Mouse (Mus musculus): ENCODE measurements around the gene Cdk2.

The Cdk2 gene

GRCm38 (mm10) chr10:128703895-128704294, 936 bp downstream of the Cdk2 start, which contains the start of gene Pmel:
Pmel (plus strand) TSS chr10:128704195.
- DNase-seq (ENCODE audit: low read depth), result no peak

- no peak for DNase-seq (ENCODE audit: low read depth)
Observed at GRCm38 (mm10) chr10:128702328-128703007, 2.4 kb downstream of the Cdk2 start.

DNA sequence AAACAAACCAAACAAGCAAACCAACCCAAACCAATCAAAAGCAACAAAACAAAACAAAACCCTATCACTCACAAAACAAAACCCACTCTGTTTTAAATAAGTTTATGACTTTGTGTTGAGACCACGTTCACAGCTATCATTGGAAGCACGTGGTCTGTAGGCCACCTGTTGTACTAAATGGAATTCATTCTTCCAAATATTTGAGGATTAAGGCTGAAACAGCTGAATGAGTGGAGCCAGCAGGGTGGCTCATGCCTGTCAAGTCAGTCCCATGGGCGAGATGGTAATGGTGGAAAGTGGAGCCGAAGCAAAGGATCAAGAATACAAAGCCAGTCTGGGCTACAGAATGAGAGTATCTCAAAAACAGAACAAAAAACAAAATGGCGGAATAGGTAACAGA, 4.1 kb downstream of the Cdk2 start:
- no peak for DNase-seq (ENCODE audit: low read depth)

DNA sequence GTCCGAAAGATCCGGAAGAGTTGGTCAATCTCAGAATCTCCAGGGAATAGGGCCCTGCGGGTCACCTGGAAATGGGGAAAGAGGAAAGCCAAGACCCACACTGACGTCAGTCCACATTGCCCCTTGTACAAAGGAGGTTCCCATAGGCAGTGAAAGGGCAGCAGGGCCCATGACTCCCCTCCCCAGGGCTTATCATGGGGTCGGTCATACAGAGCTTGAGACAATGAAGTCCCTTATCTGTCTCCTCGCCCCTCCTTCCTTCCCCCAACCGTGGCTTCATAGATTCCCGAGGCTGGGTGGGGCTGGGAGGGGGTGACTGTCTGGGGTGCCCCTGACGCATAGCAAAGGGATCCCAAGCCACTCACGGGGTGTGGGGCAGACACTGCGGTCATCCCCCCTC, 5.2 kb downstream of the Cdk2 start:
- no peak for DNase-seq (ENCODE audit: low read depth)

DNA sequence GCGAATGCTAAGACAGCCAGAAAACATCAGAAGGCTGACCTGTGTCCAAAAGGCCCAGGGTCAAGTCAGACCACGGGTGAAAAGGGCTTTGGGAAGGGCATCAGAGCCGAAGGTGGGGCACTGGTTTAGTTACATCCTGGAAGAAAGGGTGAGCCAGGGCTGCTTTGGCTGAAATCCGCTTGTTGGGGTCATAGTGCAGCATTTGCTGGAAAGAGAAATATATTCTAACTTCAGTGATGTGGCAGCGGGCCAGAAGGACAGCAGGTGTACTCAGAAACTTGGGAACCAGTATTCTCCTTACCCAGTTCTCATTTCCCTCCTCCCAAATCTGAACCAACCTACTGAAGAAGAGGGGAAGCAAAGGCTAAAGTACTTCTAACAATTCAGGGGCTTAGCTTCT, 5.8 kb downstream of the Cdk2 start:
- no peak for DNase-seq (ENCODE audit: low read depth)

- DNase-seq (ENCODE audit: low read depth), result no peak
Observed at GRCm38 (mm10) chr10:128697072-128697725, 7.6 kb downstream of the Cdk2 start.

GRCm38 (mm10) chr10:128695992-128696807, 8.6 kb downstream of the Cdk2 start, which contains the start of gene Rab5b:
Rab5b (minus strand) TSS chr10:128696264.
- DNase-seq (ENCODE audit: low read depth), result peak; percentile 97

DNA sequence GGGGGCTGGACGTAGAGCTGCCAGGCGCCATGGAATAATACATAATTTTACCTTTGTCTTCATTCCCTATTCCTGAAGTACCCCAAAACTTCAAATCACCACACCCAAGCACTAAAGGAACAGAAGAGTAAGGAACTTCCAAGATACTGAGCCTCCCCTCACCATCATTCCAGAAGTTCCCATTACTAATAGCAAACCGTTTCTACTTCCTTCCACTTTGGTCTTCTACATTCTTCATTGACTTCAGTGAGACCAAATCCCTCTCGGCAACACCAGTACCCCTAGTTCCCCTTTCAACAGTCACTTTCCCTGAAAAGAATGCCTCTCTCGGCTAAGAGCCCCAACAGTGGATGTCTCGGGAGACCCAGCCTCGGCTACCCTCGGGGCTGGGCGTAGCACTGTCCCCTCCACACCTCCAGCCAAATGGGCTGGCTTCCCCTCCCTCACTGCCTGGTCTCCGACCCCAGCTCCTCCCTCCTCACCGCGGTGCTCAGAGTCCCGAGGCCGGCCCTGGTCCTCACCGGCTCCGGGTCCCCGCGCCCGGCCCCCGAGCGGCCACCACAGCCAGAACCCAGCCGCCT, 9.3 kb downstream of the Cdk2 start:
- DNase-seq (ENCODE audit: low read depth), result no peak

DNA sequence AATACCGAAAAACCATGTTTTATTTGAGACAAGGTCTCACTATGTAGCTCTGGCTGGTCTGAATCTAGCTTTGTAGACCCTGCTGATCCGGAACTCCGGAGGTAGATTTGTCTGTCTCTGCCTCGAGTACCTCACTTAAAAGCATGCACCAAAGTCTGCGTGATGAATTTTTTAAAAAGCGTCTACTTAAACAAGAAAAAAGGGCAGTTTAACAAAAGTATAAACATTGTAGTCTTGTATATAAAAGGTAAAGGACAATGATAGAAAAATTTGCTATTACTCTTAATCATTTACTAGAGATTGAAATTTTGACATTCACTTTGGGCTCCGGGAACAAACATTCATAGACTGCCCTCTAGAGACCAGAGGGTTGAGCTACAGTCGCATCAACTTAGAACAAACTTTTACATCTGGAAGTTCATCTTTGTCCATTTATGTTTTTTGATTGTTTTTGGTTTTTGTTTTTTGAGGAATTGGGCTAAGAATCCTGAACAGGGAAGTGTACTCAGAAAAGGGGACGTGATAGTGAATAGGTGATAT, 30.3 kb downstream of the Cdk2 start:
- peak; percentile 54 for DNase-seq (ENCODE audit: low read depth)

GRCm38 (mm10) chr10:128673763-128674468, 30.9 kb downstream of the Cdk2 start, which contains the start of gene Suox:
Suox (minus strand) TSS chr10:128674073.
- DNase-seq (ENCODE audit: low read depth), result peak; percentile 68

DNA sequence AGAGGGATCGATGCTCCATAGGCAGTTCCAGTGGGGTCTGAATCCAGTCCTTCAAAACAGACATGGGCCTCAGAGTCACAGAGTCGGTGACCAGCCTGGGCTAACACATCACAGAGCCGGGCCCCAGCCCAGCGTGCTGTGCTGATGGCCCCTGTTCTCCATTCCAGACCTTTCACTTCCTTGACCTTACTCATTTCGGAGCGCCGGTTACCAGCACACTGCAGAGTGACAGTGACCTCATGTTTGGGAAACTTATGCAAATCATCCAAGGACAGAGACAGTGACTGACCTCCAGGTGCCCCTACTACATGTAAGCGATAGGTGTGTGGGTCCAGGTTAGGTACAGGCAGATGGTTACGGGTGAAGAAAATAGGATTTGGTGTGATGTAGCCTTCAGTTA, 33.7 kb downstream of the Cdk2 start:
- no peak for DNase-seq (ENCODE audit: low read depth)

DNA sequence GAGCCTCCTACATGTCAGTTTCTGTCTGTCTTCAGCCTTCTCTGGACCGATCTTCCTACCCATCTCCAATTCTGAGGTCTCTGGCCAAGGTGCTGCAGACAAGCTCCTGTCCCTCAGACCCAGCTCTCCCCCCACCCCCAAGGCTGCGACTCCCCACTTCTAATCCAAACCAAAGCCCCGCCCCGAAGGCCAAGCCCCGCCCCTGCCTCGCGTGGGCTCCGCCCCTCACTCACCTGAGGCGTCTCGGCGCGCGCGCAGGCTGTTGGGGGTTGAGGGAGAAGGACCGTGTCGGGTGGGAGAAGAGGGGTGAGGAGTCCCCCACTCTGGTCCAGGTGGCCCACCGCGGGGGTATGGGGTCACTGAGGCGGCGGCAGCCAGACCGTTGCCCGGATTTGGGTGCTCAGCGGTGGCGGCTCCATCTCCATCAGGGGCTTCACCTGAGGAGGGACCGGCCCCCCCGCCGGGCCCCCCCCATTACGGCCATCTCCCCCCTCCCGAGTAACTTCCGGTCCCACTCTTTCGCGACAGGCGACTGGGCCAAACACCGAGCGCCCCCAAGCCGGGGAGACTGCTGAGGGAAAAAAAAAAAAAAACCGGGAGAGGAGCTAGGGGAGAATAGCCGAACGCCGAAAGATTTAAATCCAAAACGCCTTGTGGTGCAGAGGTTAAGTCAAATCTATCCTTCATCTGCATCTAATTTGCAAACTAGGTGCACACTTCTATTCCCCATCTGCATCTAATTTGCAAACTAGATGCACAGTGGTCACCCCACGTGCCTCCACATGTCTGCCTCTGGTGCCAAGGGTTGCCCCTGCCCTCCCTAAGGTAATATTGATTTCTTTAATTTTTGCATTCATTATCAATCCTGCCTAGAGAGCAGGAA, 35.8 kb downstream of the Cdk2 start:
- no peak for DNase-seq (ENCODE audit: low read depth)

GRCm38 (mm10) chr10:128665806-128666205, 39.0 kb downstream of the Cdk2 start:
- no peak for DNase-seq (ENCODE audit: low read depth)

- no peak for DNase-seq (ENCODE audit: low read depth)
Observed at GRCm38 (mm10) chr10:128665307-128665706, 39.5 kb downstream of the Cdk2 start.

GRCm38 (mm10) chr10:128664808-128665207, 40.0 kb downstream of the Cdk2 start:
- DNase-seq (ENCODE audit: low read depth), result no peak

DNA sequence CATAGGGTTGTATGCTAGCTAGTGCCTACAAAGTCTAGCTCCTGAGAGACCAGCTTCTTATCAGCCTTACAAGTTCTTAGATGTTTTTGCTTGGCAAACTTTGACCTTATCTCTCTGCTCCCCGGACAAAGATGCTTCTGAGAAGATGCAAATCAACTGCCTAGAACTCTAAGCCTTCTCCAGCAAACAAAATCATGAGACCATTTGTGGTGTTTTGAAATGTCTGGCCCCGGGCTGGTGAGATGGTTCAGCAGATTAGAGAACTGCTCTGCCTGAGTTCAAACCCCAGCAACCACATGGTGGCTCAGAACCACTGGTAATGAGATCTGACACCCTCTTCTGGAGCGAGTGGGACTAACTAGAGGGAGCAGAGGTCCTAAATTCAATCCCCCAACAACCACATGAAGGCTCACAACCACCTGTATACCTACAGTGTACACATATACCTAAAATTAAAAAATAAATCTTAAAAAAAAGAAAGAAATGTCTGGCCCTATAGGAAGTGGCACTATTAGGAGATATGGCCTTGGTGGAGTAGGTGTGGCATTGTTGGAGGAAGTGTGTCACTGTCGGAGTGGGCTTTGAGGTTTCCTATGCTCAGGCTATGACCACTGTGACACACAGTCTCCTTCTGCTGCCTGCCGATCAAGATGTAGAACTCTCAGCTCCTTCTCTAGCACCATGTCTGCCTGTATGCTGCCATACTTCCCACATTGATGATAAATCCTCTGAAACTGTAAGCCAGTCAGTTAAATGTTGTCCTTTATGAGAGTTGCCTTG, 41.2 kb downstream of the Cdk2 start:
- DNase-seq (ENCODE audit: low read depth), result no peak

- no peak for DNase-seq (ENCODE audit: low read depth)
Observed at GRCm38 (mm10) chr10:128662465-128662864, 42.4 kb downstream of the Cdk2 start.

DNA sequence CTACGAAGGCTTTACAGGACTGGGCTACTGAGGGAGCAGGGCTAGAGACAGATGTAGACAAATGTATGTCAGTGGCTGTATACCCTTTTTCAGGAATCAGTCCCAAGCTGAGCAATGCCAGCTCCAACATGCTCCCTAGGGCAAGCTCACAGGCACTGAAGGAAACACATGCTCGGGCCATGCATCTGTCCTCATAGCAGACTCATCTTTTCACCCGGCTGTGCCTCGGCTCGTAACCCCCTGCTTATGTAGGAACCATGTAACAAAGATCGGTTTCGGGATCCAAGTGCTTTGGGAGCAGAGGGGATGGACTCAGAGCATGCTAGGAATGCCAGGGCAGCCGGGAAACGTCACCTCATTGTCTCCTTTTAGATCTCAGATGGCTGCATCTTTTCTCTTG, 45.3 kb downstream of the Cdk2 start:
- DNase-seq (ENCODE audit: low read depth), result no peak

- no peak for DNase-seq (ENCODE audit: low read depth)
Observed at GRCm38 (mm10) chr10:128657844-128658243, 47.0 kb downstream of the Cdk2 start.

DNA sequence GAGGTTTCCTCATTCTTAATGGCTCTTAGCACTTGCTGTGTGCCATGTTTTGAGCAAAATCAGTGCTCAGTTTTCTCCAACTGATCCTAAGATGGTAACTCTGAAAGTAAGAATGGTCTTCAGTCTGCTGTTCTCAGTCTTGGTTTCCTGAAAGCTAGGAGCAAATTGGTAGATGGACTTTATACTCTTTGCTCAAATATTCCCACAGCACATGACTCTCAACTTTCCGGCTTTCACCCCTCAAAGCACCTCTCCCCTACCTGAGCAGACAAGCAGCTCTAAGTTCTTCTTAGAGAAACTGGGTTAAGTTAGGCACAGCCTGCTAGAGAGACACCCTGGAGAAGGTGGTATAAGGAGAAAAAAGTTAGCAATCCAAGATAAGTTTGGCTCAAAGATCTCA, 48.1 kb downstream of the Cdk2 start:
- no peak for DNase-seq (ENCODE audit: low read depth)
